Mouse (Mus musculus): ENCODE measurements around the gene Fam214a.

- TF ChIP-seq POLR2A (IDR thresholded peaks at IDR 0.05; ENCODE audit: low read depth, low read length) (no peak), CTCF (IDR thresholded peaks at IDR 0.05; ENCODE audit: extremely low read depth, insufficient read length, insufficient replicate concordance, low read depth, low read length) (peak; percentile 19; the same call in 1 of the 2 replicates)
These were observed 47.7 kb upstream of the Fam214a start for GRCm38 (mm10) chr9:74904866-74905508.

Measured in small intestine, adult 2 months (tissue).